Mouse (Mus musculus) cerebellum, adult 2 months (tissue): Measurements from ENCODE around the gene Ubald1. TPM values are rescaled to one million over a fixed set of nuclear protein-coding genes. Genes with fewer than 3 reads are reported as not detected.

Experiments
- DNase-seq, 2 experiments: peaks; one replicate each; pipeline ENCODE4 v3.0.0; 2021
- H3K27ac ChIP-seq: fragments of 200-500 bp; 2 replicates; pipeline ENCODE4 v1.5.1; 2012; ENCODE audit warnings: low read length, control low read depth, inconsistent platforms; ENCODE audit not compliant: insufficient read depth
- H3K27me3 ChIP-seq: fragments of 200-500 bp; 2 replicates; pipeline ENCODE4 v1.6.1; 2012; ENCODE audit warnings: inconsistent platforms, mild to moderate bottlenecking, low read length, moderate library complexity; ENCODE audit not compliant: control insufficient read depth, insufficient read depth
- H3K4me1 ChIP-seq: fragments of 200-500 bp; 2 replicates; pipeline ENCODE4 v1.6.1; 2011; ENCODE audit warnings: low read length; ENCODE audit not compliant: control insufficient read depth, insufficient read depth
- H3K4me3 ChIP-seq: fragments of 200-500 bp; replicated peaks from 2 replicates; pipeline ENCODE3; 2011; ENCODE audit warnings: mild to moderate bottlenecking, low read depth, low read length, control low read depth; ENCODE audit not compliant: insufficient read depth
- CTCF ChIP-seq: fragments of 200-500 bp; IDR thresholded peaks from 2 replicates; pipeline ENCODE4 v1.5.1; 2011; ENCODE audit warnings: low read depth, mild to moderate bottlenecking, control low read depth, low read length, moderate library complexity, borderline replicate concordance; ENCODE audit not compliant: insufficient read depth
- POLR2A ChIP-seq: fragments of 200-500 bp; IDR thresholded peaks from 2 replicates; pipeline ENCODE4 v1.6.1; 2011; ENCODE audit warnings: low read length, control low read depth, borderline replicate concordance; ENCODE audit not compliant: insufficient read depth
- WGBS: fragments of 180-500 bp; shearing (Covaris S2); methylation state at CpG from one replicate; pipeline ENCODE4 v1.1.7; 2018; 5-methylcytosine and 5-hydroxymethylcytosine counted together
- polyA plus RNA-seq: library from polyadenylated mRNA; depleted of rRNA; stranded (reverse); fragments of >200 nt; gene quantifications from 2 replicates; pipeline ENCODE4 v1.2.3, GENCODE M21; 2012

Gene Ubald1
- polyA plus RNA-seq, 1 experiment = 57.9 TPM

DNA sequence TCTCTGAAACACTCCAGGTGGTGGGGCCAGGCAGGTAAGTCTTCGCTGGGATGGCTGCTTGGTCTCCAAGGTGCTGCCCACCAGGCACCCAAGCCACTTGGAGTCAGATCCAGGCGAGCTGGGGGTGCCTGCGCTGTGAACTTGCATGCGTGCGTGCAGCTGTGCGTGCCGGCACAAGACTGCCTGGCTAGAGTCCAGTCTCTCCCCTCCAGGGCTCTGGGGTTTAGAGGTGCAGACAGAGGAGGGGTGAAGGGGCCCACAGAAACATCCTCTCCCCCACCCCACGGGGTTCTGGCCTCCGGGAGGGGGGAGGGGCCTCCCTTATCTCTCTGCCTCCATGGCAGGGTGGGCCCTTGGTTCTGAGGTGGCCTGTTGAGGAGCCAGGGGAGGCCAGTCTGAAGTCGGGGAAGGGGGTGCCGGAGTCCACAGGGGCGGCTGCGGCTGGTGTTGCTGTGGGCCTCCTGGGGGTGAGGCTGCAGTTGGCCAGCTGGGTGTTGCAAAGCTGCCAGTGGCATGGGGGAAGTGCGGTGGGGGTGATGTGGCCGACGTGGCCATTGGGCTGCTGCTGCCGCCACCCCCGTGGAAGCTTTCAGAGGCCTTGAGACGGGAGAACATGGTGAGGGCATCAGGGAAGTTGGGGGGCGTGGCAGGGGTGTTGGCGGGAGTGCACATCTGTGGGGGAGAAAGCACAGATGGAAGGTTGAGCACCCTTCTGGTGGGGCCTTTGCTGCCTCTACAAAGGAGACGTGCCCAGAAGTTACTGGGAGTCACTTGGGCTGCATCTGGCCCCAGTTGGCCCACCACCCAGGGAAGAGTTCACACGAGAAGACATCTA is 4.7 kb downstream of the Ubald1 start:
- H3K4me1 ChIP-seq = peaks cover 19% of the 10 kb centered on the region
- no peak overlapping the region for H3K27ac ChIP-seq
- no peak for DNase-seq
- H3K4me3 ChIP-seq = no peak overlapping the region
- no peaks in the 10 kb centered on the region for H3K27me3 ChIP-seq
- TF ChIP-seq POLR2A (no peak), CTCF (no peak)
- 35% methylated on average over 23 of the region's 23 CpGs for WGBS

DNA sequence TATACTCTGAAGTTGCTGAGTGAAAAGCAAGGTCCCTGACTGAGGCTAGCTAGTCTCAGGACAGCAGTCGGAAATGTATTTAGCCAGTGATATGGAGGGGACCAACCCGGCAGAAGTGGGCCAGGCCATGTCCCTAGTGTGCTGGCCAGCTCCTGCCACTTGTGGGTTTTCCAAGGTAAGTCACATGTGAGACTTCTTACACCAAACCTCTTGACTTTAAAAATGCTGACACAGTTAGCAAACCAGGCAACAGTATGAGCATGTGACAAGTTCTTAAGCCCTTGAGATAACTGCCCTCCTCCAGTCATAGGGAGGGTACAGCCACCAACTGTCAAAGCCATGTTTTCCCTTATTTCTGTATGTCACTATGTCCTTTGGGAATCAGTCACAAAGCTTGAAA is 8.2 kb downstream of the Ubald1 start:
- no peak for DNase-seq
- TF ChIP-seq CTCF = no peak
- Histone ChIP-seq H3K4me1 (peaks cover 7% of the 10 kb centered on the region), H3K27ac (no peak overlapping the region), H3K27me3 (no peaks in the 10 kb centered on the region), H3K4me3 (no peak overlapping the region)
- 76% methylated on average over 2 of the region's 2 CpGs for WGBS

DNA sequence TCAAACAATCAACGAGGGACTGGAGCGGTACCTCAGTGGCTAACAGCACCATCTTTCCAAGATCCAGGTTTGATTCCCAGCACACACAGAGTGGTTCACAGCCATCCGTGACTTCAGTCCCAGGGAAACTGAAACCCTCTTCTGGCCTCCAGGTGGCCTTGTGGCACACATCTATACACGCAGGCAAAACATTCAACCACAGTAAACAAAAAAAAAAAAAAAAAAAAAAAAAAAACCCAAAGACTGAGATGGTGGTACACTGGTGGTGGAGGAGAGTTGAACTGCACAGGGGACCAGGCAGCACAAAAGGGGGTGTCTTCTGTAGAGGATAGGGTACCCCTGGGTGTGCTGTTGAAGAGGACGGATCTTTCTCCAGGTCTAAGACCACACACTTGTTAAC is 9.6 kb downstream of the Ubald1 start:
- Histone ChIP-seq H3K27me3 (no peaks in the 10 kb centered on the region), H3K27ac (no peak overlapping the region), H3K4me1 (no peaks in the 10 kb centered on the region; the same call in 1 of the 2 replicates), H3K4me3 (no peak overlapping the region)
- no peak for DNase-seq
- TF ChIP-seq CTCF (no peak), POLR2A (no peak)
- 90% methylated on average over 5 of the region's 5 CpGs for WGBS

DNA sequence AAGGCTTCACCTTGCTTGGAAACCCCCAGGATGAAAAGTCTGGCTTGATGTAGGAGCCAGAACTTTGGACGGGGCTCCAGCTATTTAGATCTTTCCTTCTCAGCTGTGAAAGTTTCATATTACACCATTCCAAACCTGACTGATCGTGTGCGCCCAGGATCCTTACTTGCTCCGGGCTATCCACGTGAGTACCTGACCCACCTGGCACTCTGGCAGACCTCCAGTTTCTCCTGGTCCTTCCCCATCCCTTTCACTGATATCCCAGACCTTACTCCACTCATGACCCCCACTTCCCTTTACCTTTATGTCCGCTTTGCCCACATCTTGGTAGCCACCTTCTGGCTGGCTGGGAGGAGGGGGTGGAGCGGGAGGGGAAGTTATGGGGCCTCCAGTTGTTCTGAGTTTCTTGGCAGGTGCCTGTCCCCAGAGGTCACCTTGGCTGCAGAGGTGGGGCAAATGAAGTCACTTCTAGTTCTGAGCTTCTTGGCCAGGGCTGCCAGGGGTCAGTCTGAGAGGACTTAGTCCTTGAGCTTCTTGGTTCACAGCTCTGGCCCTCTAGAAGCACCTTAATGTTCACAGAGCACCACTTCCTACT is 13.9 kb downstream of the Ubald1 start:
- no peaks in the 10 kb centered on the region; the same call in 1 of the 2 replicates for H3K4me1 ChIP-seq
- 37% methylated on average over 7 of the region's 7 CpGs for WGBS
- H3K4me3 ChIP-seq = no peak overlapping the region
- DNase-seq = peak; percentile 38 to 39
- H3K27ac ChIP-seq = no peak overlapping the region
- H3K27me3 ChIP-seq = no peaks in the 10 kb centered on the region
- TF ChIP-seq CTCF = no peak

DNA sequence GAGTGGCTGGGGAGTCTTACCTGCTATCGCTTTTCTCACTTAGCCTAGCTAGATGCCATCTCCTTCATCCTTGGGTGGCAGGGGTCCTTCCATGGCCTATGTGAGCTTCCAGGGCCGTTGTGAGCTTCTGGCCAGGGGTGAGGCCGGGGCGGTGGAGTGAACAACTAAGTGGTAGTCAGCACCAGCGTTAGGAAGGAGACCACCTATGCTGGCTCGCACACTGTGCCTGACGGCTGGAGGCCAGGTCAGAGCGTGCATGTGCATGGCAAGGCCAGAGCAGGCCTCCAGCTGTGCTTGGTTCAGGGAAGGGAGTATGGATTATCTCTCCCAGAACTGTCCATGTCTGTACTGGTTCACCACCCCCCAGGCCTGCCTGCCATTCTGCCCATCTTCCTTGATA is 16.4 kb downstream of the Ubald1 start:
- Histone ChIP-seq H3K4me3 (no peak overlapping the region), H3K27ac (no peak overlapping the region), H3K4me1 (no peaks in the 10 kb centered on the region), H3K27me3 (no peaks in the 10 kb centered on the region)
- WGBS = 71% methylated on average over 8 of the region's 8 CpGs
- no peak for DNase-seq
- TF ChIP-seq POLR2A (no peak), CTCF (no peak)

DNA sequence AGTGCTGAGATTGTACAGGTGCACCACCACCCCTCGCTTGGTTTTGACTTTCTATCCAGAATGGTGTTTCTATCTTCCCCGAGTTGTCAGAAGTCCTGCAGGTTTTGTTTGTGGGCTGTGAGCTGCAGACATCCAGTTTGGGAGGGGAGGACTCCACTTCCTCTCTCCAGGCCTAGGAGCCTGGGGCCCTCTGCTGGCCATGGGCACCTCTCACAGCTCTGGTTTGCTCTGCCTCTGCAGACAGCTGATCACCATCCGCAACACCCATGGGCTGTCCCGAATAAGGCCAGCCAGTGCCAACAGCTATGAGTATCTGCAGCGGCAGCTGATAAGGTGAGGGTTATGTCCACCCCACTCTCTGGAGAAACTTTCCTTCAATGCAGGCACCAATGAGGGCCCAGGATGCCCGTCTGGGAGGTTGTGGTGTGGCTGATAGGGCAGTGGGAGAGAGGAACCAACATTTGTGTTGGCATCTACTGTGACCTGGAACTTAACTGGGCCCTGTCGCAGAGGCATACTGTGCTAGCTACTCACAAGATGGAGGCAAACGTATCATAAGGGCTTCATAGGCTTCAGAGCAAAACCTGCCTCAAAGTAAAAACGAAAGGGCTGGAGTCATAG is 17.1 kb downstream of the Ubald1 start:
- Histone ChIP-seq H3K27me3 (no peaks in the 10 kb centered on the region), H3K4me3 (no peak overlapping the region), H3K4me1 (no peaks in the 10 kb centered on the region), H3K27ac (no peak overlapping the region)
- TF ChIP-seq POLR2A (0 out of 2 replicates have a peak, but pooled peaks have one; percentile 11), CTCF (peak; percentile 74)
- WGBS = 37% methylated on average over 9 of the region's 9 CpGs
- peak; percentile 51 to 57 for DNase-seq

DNA sequence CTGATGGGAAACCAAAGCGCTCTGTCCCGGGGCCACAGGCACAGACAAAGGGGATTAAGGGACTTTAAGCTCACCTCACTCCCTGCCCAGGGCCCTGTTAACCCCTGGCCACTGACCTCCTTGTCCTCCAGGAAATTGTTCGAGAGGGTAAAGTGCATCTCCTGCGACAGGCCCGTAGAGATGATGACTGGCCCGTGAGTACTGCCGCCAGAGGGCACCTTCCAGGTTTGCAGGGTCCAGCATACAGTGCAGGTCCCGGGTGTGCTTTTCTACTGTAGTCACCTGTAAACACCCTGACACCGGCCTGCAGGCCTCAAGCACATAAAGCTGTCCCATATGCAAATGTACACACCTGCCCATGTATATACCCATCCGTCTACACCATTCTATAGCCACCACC is 18.7 kb downstream of the Ubald1 start:
- H3K4me1 ChIP-seq = no peaks in the 10 kb centered on the region
- DNase-seq = peak in 1 of 2 experiments; percentile 34
- WGBS = 57% methylated on average over 10 of the region's 10 CpGs
- H3K4me3 ChIP-seq = no peak overlapping the region
- peak; percentile 55; the same call in 1 of the 2 replicates for TF ChIP-seq CTCF
- no peak for TF ChIP-seq POLR2A
- no peak overlapping the region for H3K27ac ChIP-seq
- no peaks in the 10 kb centered on the region for H3K27me3 ChIP-seq
